Mouse (Mus musculus) liver, embryonic 14.5 days (tissue): ENCODE data around the gene Timm10b.

Experiments used
- CTCF ChIP-seq: IDR thresholded peaks from 2 replicates; pipeline ENCODE4 v1.5.1; 2016; ENCODE audit warnings: antibody characterized with exemption, low read depth, control low read depth
- EP300 ChIP-seq: IDR thresholded peaks from 2 replicates; pipeline ENCODE4 v1.6.1; 2016; ENCODE audit warnings: antibody characterized with exemption, low read depth

- TF ChIP-seq EP300 (no peak), CTCF (no peak)
These were observed 49.8 kb upstream of the Timm10b start for GRCm38 (mm10) chr7:105590097-105590496.
